In genomic region chr1:165691516-165691915, GRCm38 (mm10) we compare ENCODE assay signal across 8 mouse cellular contexts. TPM values are rescaled to one million over a fixed set of nuclear protein-coding genes. Genes with fewer than 3 reads are reported as not detected.
DNase-seq lines count a peak whose midpoint lies in the region; ATAC-seq lines count a peak whose summit lies in the region.

No protein-coding gene starts in this region.

- WGBS in embryonic facial prominence, embryonic 15.5 days: 40% methylated on average over 3 of the region's 3 CpGs
- 32% methylated on average over 3 of the region's 3 CpGs for WGBS in kidney, embryonic 14.5 days
- 3% methylated on average over 3 of the region's 3 CpGs for WGBS in macrophage (ENCODE audit: missing documents)

- no peak overlapping the region for H3K4me2 ChIP-seq in embryonic facial prominence, embryonic 15.5 days (replicated peaks)
- H3K4me2 ChIP-seq in kidney, embryonic 14.5 days (replicated peaks; ENCODE audit: low read depth, low read length): no peak overlapping the region

- H3K4me3 ChIP-seq in embryonic facial prominence, embryonic 15.5 days (replicated peaks): no peak overlapping the region
- H3K4me3 ChIP-seq in kidney, embryonic 14.5 days (ENCODE audit: low read length): no peak overlapping the region
- H3K4me3 ChIP-seq in macrophage (ENCODE audit: inconsistent target): no peak overlapping the region

- peaks cover 89% of the 10 kb centered on the region for H3K79me2 ChIP-seq in macrophage (ENCODE audit: inconsistent target)

- H3K27me3 ChIP-seq in embryonic facial prominence, embryonic 15.5 days: no peaks in the 10 kb centered on the region
- H3K27me3 ChIP-seq in kidney, embryonic 14.5 days (ENCODE audit: control insufficient read depth, insufficient read depth, low read length): no peaks in the 10 kb centered on the region

- no peak overlapping the region for H3K9ac ChIP-seq in embryonic facial prominence, embryonic 15.5 days
- H3K9ac ChIP-seq in kidney, embryonic 14.5 days (ENCODE audit: low read depth, low read length): no peak overlapping the region

- no peak overlapping the region for H3K27ac ChIP-seq in embryonic facial prominence, embryonic 15.5 days (replicated peaks)
- 0 out of 2 replicates have a peak overlapping the region, but pooled peaks have one; percentile 33 for H3K27ac ChIP-seq in kidney, embryonic 14.5 days (ENCODE audit: low read depth, low read length)
- H3K27ac ChIP-seq in macrophage: peak overlapping the region; percentile 46

- intact Hi-C loops in heart, postnatal 36 days (cut with DNase I): no loop called here

- DNase-seq in heart, adult 11 months: peak; percentile 99
- DNase-seq in heart, postnatal 36 days: no peak
- DNase-seq in cerebellum, adult 9-10 months: no peak
- no peak for DNase-seq in ovary, postnatal 14 days (ENCODE audit: low spot score)
- no peak for DNase-seq in adipocyte (ENCODE audit: low spot score)

- peak; percentile 27; the same call in 1 of the 2 replicates for ATAC-seq in embryonic facial prominence, embryonic 15.5 days (ENCODE audit: insufficient number of reproducible peaks, low FRiP score, low TSS enrichment, low read depth)
- ATAC-seq in kidney, embryonic 14.5 days (ENCODE audit: low FRiP score, low TSS enrichment): no peak

- no peaks in the 10 kb centered on the region for H3K9me3 ChIP-seq in embryonic facial prominence, embryonic 15.5 days (replicated peaks)
- no peaks in the 10 kb centered on the region for H3K9me3 ChIP-seq in kidney, embryonic 14.5 days (ENCODE audit: control insufficient read depth, low read length)

- no peaks in the 10 kb centered on the region for H3K36me3 ChIP-seq in embryonic facial prominence, embryonic 15.5 days
- H3K36me3 ChIP-seq in kidney, embryonic 14.5 days (ENCODE audit: control insufficient read depth, insufficient read depth, low read length): no peaks in the 10 kb centered on the region
- H3K36me3 ChIP-seq in macrophage (ENCODE audit: inconsistent target): no peaks in the 10 kb centered on the region

- H3K4me1 ChIP-seq in embryonic facial prominence, embryonic 15.5 days: peaks cover 18% of the 10 kb centered on the region
- peaks cover 57% of the 10 kb centered on the region for H3K4me1 ChIP-seq in kidney, embryonic 14.5 days (ENCODE audit: control insufficient read depth, insufficient read depth, low read length)

RNA-seq across cellular contexts. Expression of gene Rcsd1, which starts 18.0 kb away (rescaled TPM):
- 10 to 100 TPM; 74.2 to 80.7 TPM for total RNA-seq in heart, postnatal 36 days (2021)
- polyA plus RNA-seq in embryonic facial prominence, embryonic 15.5 days (2015; fragmentation: Nextera tagmentation; extraction: Ambion mirVana): 16.7 and 19.1 TPM in 2 replicates
- polyA plus RNA-seq in kidney, embryonic 14.5 days (2014; fragmentation: Nextera tagmentation; extraction: Ambion mirVana): 29.4 and 44.4 TPM in 2 replicates
- total RNA-seq in macrophage (2018; cell fraction: chromatin; rRNA removed): 100 to 1,000 TPM in 13 of 26 experiments, 10 to 100 TPM in 13; 33.2 to 495 (median 91.1) TPM
- total RNA-seq in macrophage (2018; cell fraction: cytosol; rRNA removed): 100 to 1,000 TPM in 2 of 26 experiments, 10 to 100 TPM in 24; 28.4 to 135 (median 32.6) TPM
- 100 to 1,000 TPM in 13 of 26 experiments, 10 to 100 TPM in 13; 41.9 to 410 (median 106) TPM for total RNA-seq in macrophage (2018; cell fraction: nucleus; rRNA removed)
- polyA plus RNA-seq in macrophage (2018): 32.5 to 46.6 TPM (median 34.4 TPM) in 3 replicates

RNA-seq across cellular contexts. Expression of gene Mpzl1, which starts 57.2 kb away (rescaled TPM):
- 10 to 100 TPM; 14.4 to 21.4 TPM for total RNA-seq in heart, postnatal 36 days (2021)
- 138 and 147 TPM in 2 replicates for polyA plus RNA-seq in embryonic facial prominence, embryonic 15.5 days (2015; fragmentation: Nextera tagmentation; extraction: Ambion mirVana)
- 196 and 253 TPM in 2 replicates for polyA plus RNA-seq in kidney, embryonic 14.5 days (2014; fragmentation: Nextera tagmentation; extraction: Ambion mirVana)
- 10 to 100 TPM in 3 of 26 experiments, 1 to 10 TPM in 23; 1.9 to 16.5 (median 4.4) TPM for total RNA-seq in macrophage (2018; cell fraction: chromatin; rRNA removed)
- 1 to 10 TPM; 1.4 to 8.4 (median 4.3) TPM for total RNA-seq in macrophage (2018; cell fraction: cytosol; rRNA removed)
- total RNA-seq in macrophage (2018; cell fraction: nucleus; rRNA removed): 10 to 100 TPM in 5 of 26 experiments, 1 to 10 TPM in 21; 1.9 to 15.8 (median 5.7) TPM
- 7.1 to 11.1 TPM (median 9.0 TPM) in 3 replicates for polyA plus RNA-seq in macrophage (2018)

Comparison
In these comparisons a context has a peak if more than half of its experiments do, and no peak if none do; other contexts are left out.
1. RNA of gene Mpzl1, which starts 57.2 kb away (polyA plus RNA-seq): 196 to 253 TPM in kidney, embryonic 14.5 days and 138 to 147 TPM in embryonic facial prominence, embryonic 15.5 days; 7.1 to 11.1 TPM in macrophage; every median in the first group is over 10 times any median in the second.